Mouse (Mus musculus): ENCODE measurements around the gene Psmf1.
A peak's percentile ranks its signal among the peaks of the same experiment; 100 is the strongest.

The Psmf1 gene

DNA sequence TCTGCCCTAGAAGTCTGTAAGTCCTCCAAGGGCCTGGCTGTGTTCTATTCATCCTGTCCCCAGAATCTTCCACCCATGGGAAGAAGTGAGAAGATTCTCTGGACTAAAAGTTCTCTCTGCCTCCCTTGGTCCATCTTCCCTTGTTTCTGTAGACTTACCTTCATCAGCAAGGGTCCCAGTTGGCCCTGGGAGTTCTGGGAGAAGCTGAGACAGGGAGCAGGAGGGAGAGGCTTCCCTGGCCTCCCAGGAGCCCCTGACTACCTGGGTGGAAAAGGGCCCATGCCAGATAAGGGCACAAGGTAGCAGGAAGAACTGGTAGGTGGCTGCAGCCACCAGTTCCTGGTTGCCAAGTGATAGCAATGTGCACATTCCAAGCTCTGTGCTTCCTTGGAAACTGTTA lies at the start of gene Psmf1:
Gene Psmf1, minus strand, starts transcription at position 342 of the 400 bp plus-strand sequence.
- no peak for DNase-seq

- no peak for DNase-seq
Observed at GRCm38 (mm10) chr2:151791156-151791555, 47.2 kb upstream of the Psmf1 start.

DNA sequence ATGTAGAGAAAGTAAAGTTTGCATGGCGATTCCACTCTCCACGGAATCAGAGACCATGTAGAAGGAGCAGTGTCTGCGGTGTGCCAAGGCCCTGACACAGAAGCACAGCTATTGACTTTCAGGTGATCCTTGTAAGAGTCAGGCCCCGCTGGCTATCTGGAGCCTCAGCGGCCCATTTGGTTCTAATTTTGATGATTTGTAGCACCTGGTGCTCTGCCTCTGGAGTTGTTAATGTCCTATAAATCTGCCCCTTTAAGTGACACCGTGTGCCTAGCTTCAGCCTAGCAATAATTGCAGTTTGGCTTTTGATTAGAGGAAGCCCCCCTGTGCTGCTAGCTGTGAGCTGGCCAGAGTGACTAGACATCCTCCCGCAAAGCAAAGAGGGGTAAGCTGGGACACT lies 46.2 kb upstream of the Psmf1 start:
- no peak for DNase-seq

GRCm38 (mm10) chr2:151788221-151788977 lies 44.4 kb upstream of the Psmf1 start:
- DNase-seq: no peak

DNA sequence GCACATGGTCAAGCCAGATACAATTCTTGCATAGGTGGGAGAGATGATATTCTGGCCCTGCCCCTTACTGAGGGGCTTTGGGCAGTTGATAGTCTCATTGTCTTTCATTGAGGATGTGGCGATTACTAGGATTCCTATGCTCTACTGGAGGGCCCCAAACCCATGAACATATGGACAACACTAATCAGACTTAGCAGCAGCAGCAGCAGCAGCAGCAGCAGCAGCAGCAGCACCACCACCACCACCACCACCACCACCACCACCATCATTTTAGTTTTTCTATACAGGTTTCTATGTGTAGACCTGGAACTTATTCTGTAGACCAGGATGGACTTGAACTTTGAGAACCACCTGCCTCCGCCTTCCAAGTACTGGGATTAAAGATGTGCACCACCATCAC lies 39.5 kb upstream of the Psmf1 start:
- no peak for DNase-seq

DNA sequence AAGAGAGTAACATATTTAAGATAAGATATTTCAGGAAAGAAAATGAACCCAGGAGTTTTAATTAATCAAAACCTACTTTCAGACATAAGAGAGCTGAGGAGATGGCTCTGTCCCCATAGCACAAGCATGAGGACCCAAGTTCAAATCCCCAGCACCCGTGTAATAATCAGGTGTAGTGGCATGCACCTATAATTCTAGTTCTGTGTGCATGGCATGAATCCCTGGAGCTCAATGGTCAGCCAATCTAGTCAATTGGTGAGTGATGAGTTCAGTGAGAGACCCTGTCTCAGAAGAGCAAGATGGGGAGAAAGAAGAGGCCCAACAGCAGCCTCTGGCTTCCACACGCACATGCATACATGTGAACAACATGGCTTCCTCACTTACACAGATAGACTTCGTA lies 33.4 kb upstream of the Psmf1 start:
- DNase-seq: no peak

DNA sequence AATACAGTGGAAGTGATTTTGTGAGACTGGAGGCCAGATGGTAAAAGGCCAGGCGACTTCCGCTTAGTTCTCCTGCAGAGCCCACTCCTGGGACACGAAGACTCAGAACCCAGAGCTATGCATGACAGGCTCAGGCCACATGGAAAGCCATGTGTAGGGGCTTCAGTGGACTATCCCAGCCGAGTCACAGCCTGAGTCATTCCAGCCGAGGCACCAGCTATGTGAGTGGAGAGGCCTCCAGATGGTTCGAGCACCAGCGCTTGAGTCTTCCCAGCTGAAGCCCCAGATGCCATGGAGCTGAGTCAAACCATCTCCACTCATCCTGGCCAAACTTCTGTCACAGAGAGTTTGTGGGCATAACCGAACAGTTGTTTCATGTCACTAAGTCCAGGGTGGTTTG lies 29.5 kb upstream of the Psmf1 start:
- DNase-seq: no peak

DNA sequence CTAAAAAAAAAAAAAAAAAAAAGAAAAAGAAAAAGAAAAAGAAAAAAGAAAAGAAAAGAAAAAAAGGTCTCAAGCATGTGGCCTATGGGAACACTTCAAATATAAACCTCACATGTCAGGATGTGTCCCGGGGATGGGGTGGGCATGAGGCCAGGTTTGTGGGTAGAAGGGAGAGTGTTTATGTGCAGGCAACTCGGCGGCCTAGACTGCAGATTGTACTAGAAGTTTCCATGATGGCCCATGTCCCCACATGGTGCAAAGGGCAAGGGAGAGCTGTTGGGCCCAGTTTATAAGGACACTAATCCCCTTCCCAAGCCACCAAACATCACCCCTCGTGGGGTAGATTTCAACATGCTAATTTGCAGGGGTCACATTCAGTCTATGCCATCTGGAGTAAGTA lies 28.2 kb upstream of the Psmf1 start:
- no peak for DNase-seq

- DNase-seq: no peak
Observed at GRCm38 (mm10) chr2:151764557-151764956, 20.6 kb upstream of the Psmf1 start.

DNA sequence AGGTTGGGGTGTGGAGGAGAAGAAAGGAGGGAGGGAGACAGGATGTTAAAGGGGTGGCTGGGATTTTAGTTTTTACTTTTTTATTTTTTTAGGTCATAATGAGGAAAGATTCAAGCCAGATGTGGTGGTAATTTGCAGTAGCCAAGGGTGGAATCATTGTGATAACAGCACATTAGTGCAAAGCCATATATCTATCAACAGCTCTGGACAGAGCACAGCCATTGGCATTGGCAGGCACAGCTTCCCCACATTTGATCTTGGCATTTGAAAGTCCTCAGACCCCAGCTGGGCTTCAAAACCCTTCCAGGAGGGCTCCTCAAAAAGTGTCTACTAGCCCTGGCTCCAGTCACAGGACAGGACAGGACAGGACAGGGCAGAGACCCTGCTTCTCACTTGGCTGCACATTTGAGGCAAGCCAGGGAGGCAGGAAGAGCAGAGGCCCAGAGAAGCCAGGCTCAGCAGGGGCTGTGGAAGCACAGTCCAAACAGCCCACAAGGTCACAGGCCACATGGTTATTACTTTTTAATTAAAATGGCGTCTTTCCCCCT lies 14.9 kb upstream of the Psmf1 start:
- no peak for DNase-seq

DNA sequence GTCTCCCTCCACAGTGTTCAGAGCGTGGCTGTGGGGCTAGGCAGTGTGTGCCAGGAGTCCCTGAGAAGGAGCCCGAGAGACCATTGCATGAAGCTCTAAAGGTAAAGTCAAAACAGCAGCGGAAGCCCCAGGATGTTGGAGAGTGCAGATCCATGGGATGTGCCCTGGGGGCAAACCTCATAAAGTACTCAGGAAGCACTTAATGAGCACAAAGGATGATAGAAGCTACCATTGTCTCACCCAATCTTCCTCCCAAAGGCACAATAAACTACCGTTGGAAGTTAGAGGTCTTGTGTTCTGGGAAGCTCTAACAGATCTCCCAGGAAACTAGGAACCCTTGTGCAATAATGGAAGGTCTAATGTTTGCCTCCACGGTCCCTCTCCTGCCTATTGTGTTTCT lies 13.5 kb upstream of the Psmf1 start:
- no peak for DNase-seq

DNA sequence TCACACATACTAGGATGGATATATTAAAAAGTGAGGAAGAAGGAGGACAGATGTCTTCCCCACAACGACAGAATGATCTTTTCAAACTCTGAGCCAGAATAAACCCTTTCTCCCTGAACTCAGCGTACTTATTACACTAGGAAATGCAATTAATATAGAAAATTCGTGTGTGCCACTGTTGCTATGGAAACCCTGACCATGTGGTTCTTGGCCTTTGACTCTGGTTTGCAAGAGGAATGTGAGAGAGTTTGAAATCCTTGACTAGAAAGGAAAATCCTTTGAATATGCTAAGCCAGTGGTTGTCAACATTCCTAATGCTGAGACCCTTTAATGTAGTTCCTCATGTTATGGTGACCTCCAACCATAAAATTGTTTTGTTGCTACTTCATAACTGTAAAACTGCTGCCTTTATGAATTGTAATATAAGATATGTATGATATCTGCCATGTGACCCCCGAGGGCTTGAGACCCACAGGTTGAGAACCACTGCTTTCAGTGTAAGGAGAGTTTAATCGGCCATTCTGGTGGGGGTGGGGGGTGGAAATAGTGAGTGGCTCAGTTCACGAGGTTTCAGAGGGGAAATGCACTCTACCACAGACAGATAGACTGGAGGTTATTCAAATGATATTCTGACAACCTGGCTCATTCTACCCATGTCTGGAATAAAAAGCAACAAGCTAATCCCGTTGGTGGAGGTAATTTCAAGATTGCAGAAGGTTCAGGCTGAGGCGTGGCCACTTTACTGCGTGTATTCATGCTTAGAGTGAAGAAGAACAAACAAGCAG lies 12.5 kb upstream of the Psmf1 start:
- no peak for DNase-seq

DNA sequence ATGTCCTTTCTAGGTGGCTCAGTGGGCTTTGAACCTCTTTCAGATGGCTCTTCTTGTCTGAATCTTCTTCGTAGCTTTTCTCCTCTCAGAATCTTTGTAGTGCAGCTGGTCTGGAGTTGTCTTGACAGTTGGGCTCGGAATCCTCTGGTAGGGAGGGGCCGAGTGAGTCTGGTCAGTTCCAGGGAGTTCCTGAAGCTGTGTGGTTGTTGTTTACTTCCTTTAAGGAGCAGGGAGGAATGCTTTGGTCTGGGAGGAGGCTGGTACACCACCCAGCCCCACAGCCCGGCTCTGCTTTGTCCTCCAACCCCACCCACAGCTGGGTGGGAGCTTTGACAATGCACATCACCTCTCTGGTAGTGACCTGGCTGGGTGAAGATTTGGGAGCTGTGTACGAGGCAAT lies 7.3 kb upstream of the Psmf1 start:
- no peak for DNase-seq

- DNase-seq: peak; percentile 41
Observed at GRCm38 (mm10) chr2:151747847-151748705, 4.1 kb upstream of the Psmf1 start.

DNA sequence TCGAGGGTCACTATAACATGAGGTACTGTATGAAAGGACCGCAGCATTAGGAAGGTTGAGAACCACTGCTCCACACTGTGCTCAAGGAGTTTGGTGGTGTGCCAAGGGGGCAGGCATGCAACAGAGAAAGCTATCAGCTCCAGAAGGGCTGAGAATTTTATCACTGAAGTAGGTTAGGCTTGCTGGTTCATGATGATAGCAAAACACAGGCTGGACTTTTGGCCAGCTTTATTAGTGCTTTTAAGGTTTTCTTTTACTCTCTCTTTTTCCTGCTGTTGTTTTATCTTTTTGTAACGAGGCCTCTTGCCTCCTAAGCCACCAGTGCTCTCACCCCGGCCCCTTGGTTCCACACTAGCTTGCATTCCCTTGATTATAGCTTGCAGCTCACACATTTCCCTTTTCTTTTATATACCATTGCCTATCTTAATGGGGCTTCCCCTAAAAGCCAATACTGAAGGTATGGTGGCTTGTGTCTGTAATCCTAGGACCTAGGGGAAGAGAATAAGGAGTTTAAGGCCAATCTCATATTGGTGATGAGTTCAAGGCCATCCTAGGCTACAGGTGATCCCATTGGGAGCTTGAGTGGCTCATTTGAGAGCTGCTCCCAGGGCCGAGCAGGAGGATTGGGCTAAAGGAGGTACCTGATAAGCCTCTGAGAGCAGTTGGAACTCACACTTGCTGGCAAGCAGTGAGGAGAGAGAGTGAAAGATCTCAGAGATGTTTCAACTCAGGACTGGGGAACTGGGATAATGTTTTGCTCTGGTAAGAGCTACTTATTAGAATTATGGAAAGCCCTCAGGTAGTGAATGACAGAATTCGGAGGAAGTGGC lies 921 bp downstream of the Psmf1 start:
- DNase-seq: no peak

- no peak for DNase-seq
Observed at GRCm38 (mm10) chr2:151742084-151742483, 1.9 kb downstream of the Psmf1 start.

DNA sequence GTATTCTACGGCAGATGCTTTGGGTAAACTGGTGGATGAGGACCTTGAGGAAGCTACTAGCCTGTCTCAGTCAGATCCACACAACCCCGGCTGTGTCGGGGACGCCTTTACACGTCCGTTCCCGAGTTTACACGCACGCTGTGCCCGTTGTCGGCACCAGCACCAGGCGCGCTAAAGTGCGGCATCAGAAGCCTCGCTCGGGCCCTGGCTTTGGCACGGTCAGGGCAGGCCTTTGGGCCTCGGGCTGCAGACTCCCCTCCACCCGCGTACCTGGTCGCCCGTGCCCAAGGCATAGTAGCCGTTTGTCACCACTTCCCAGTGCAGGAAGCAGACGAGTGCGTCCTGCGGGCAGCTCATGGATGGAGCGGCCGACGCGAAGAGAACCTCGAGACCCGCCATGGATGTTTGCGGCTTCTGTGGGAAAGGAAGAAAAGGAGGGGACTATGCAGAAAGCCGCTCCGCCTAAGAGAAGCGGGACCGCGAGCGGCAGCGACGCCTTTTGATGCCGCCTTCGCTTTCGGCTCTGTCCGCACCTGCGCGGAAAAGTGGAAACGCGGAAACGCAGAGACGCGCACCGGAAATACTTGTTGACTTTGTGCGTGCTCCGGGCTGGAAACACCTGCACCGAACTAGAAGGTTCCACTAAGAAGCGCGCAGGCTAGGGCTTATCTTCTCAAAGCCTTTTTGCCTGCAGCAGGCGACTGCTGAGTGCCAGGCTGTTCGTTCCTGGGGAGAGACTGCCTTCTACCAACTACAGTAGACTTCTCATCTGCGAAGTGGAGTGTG lies 3.1 kb downstream of the Psmf1 start:
- peak; percentile 85 for DNase-seq

GRCm38 (mm10) chr2:151739505-151739904 lies 4.5 kb downstream of the Psmf1 start:
- DNase-seq: no peak

- no peak for DNase-seq
Observed at GRCm38 (mm10) chr2:151739081-151739480, 4.9 kb downstream of the Psmf1 start.

GRCm38 (mm10) chr2:151738460-151738859 lies 5.5 kb downstream of the Psmf1 start:
- no peak for DNase-seq

GRCm38 (mm10) chr2:151735422-151735821 lies 8.6 kb downstream of the Psmf1 start:
- no peak for DNase-seq
